Mouse (Mus musculus) large intestine, adult 2 months (tissue): ENCODE data around the gene Paqr4. TPM values are rescaled to one million over a fixed set of nuclear protein-coding genes. Genes with fewer than 3 reads are reported as not detected.

Experiments used
- DNase-seq: peaks from one replicate; pipeline ENCODE4 v3.0.0-alpha.2; 2012; ENCODE audit warnings: low read depth, low spot score
- WGBS: fragments of 180-500 bp; shearing (Covaris S2); methylation state at CpG from one replicate; pipeline ENCODE4 v1.1.7; 2018; 5-methylcytosine and 5-hydroxymethylcytosine counted together
- polyA plus RNA-seq: library from polyadenylated mRNA; depleted of rRNA; stranded (reverse); fragments of >200 nt; gene quantifications from 2 replicates; pipeline ENCODE4 v1.2.3, GENCODE M21; 2012

The Paqr4 gene
- polyA plus RNA-seq, 1 experiment = 155 TPM

DNA sequence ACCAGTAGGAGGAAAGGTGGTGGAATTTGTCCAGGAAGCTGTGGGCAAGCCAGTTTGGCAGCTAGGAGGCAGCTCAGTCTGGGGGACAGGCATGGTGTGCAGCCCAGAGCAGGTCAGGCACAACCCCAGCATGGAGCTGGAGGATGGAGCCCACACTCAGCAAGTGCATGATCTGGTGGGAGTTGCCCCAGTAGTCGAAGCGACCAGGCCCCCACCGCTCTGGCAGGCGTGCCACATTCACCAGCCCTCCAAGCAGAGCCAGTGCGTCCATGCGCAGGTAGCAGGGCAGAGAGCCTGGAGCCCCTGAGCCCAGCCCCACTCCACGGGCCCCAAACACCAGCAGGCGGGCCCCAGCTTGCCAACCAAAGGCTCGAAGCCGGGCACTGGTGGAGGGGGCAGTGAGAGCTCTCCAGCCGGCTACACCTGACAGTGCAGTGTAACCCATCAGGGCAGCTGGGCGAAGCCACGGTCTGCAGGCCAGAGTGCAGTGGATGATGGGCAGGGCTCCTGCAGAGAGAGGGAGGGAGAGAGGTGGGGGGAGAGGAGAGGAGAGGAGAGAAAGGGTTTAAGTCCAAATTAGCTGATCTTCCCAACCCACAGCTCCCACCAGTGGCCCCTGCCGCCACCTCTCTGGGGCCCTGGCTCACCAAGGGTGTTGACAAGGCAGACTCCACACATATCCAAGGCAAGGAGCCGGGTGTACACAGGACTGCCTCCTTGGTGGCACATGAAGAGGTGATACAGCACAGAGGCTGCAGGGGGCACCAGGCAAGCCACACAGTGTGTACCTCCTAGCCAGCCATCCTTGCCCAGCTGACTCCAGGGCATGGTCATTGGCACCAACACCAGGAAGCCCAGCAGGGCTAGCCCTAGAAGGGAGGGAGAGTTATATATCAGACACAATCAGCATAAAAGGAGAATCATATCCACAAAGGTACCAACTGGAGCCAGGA lies 2.9 kb downstream of the Paqr4 start:
- DNase-seq = no peak
- WGBS = 77% methylated on average over 15 of the region's 15 CpGs

DNA sequence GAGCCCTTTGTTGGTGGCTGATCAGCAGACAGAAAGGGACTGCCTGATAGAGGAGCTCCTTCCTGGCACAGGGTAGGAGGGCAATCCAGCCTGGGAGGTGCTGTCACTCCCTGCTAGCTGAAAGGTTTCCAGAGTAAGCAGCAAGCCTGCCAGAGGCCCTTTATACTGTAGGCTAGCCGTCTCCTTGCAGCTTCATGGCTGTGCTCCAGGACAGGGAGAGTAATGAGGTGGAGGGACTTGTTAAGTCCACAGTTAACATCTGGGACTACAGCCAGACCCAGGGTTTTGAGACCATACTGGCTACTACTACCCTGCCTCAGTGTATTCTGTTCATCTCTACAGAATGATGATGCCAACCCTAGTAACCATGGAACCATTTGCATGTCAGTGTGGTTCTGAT lies 6.3 kb downstream of the Paqr4 start:
- DNase-seq = no peak
- 16% methylated on average over 1 of the region's 1 CpGs for WGBS

DNA sequence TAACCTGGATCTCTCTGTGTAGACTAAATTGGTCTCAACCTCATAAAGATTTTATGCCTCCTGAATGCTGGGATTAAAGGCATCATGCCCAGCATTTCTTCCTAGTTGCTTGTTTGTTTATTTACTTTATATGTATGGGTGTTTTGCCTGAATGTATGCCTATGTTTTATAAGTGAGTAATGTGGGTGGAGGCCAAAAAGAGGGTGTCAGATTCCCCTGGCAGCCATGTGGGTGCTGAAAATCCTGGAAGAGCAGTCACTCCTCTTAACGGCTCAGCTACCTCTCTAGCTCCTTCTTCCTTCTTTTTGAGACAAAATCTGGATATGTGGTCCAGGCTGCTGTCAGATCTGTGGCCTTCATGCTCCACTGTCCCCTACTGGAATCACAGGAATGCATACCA lies 10.2 kb downstream of the Paqr4 start:
- no peak for DNase-seq
- 9% methylated on average over 1 of the region's 1 CpGs for WGBS

DNA sequence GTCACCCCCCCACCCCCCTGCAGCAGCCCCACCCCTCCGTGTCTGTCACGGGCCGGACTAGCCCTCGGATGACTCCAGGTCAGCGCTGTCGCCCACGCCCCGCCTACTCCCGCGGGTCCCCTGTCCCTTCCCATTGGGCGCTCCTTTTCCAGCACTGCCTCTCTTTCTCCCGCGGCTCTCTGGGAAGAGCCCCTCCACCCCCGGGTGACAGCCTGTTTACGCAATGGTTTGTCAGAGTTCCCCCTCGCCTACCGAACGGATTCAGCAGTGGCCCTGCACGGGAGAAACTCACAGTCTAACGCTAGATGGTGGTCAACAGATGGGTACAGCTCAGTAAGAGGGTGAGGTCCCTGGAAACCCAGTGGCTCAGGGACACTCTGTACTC lies 13.9 kb downstream of the Paqr4 start:
- DNase-seq = no peak
- WGBS = under 1% methylated on average over 20 of the region's 20 CpGs

DNA sequence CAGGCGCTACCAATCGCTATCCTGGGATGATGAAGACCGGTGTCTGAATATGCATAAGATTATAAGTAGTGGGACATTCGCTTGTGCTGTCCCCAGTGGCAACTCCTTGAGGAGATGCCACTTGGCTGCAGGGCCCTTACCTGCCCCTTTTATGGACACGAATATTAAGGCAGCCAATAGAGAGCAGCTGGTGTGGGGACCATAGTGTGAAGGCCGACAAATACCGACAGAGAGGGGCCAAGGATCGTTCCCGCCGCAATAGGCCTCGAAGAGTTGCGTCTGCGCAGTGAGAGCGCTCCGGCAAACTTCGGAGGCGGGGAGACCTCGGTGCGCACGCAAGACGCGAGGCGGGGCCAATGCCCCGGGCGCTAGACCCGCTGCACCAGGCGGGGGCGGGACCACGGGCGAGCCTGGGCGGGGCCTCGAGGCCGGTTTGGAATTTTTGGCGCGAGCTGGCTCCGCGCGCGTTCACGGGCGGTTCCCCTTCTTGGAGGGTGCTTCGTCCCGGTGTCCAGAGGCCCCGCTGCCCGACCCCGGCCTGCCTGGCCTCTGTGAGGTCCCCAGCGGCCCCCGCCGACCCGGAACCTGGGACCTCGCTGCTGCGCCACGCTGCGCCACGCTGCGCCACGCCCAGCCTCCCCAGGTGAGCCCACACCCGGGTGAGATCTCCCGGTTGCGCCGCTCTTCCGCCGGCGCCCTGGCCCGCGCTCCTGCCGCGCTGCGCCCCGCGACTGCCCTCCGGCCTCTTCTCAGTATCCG lies 14.5 kb downstream of the Paqr4 start, which contains the start of gene Pkmyt1:
TSS of gene Pkmyt1 (plus strand) at position 338 of the 759 bp plus-strand sequence.
- WGBS = under 1% methylated on average over 66 of the region's 73 CpGs
- DNase-seq = no peak

DNA sequence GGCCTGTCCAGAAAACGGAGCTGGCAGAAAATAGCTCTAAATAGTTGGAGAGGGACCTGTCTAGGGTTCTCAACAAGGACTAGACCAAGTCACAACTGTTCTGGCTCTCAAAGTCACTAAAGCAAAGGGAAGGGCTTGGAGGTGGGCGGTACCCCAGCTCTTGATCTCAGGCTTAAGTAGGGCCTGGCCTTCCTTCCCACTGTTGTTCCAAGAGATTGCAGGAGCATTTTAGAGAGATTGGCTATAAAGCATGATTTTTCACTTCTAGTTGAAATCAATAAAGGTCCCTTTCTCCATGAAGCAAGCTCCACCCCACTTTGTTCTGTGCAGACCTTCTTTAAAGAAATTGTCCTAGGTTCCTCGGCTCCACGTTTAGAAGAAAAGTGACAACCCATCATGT lies 15.2 kb downstream of the Paqr4 start:
- WGBS = 43% methylated on average over 4 of the region's 4 CpGs
- DNase-seq = no peak

DNA sequence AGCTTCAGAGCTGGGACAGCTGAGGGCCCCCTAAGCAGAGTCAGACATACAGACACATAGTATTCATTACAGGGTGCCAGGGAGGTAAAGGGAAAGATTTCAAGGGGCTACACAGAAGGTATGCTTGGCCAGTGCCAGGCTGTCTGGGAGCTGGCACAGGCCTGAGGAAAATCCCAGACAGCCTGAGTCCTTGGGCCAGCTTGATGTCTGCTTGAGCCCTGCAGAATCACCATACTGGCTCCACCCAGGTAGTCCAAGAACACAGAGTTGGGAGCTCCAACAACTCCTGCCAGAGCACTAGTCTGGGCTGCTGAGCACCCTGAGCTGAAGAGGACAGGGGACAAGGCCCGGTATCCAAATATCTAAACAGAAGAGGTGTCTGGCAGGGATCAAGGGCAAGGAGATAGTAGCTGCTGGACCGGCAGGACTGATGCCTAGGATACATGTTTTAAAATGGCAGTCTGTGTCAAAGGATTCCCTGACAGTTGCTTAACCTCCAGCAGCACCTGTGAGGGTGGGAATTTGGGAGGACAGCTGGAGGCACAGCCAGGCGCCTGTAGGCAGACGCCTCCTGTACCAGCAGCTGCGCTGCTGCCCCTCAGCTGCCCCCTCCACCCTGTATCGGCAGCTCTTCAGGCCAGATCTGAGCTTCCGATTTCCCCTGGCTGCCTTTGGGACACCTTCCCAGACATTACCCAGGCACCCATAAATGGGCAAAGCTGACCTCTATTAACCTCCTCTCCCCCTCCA lies 18.1 kb downstream of the Paqr4 start, which contains the start of gene 1520401A03Rik:
TSS of gene 1520401A03Rik (minus strand) at position 408 of the 750 bp plus-strand sequence.
- no peak for DNase-seq
- 84% methylated on average over 7 of the region's 7 CpGs for WGBS

DNA sequence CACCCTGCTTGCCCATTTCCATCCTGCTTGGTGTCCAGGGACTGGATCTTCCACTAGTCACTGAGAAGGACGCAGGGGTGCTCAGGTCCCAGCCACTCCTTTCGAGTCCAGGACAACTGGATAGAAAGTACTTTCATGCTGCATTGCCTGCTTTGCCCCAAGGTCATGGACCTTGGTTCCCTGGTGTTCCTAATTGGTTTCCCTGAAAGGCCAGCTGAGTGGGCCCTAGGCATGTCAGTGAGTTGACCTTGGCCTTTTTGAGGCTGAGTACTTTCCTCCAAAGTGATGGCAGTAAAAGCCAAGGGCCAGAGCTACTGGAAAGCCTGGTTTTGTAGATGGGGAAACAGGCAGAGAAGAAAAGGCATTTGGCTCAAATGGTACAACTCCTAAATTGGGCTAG lies 18.8 kb downstream of the Paqr4 start:
- DNase-seq = no peak

DNA sequence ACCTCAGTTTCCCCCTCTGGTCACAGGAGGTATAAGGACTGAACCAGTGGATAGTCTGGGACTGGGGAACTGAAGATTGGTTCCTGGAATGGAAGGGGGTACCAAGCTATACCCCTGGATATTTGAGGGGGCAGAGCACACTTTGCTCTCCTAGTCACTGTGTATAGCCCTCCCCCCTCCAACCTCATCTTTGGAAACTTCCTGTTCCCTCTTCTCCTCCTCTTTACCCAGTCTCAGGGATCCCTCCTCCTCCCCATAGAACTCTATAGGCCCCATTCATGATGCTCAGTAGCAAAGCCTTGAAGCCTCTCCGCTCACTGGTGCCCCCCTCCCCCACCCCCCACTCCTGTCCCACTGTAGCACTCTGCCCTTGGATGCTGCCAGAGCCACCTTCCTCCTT lies 21.2 kb downstream of the Paqr4 start:
- no peak for DNase-seq
- 52% methylated on average over 1 of the region's 1 CpGs for WGBS

More for the DNA sequence above, 18.8 kb downstream of the Paqr4 start:
- 56% methylated on average over 2 of the region's 2 CpGs for WGBS

DNA sequence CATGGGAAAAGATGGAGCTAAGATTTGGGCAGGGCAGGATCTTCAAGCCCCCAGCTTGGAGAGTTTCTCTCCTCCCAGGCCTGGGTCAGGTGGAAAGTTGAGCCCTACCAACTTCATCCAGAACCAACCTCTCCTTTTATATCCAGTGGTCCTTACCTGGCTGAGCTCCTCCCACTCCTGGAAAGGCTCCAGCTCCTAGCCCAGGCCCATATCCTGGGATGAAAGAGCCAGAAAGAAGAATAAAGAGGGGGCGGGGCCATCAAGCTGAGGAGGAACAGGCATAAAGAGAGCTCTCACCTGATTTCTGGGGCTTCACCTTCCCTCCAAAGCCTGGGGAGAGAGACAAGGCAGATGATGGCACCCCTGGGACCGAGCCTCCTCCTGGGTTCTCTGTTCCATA lies 23.7 kb downstream of the Paqr4 start:
- DNase-seq = no peak
- WGBS = 78% methylated on average over 2 of the region's 2 CpGs

DNA sequence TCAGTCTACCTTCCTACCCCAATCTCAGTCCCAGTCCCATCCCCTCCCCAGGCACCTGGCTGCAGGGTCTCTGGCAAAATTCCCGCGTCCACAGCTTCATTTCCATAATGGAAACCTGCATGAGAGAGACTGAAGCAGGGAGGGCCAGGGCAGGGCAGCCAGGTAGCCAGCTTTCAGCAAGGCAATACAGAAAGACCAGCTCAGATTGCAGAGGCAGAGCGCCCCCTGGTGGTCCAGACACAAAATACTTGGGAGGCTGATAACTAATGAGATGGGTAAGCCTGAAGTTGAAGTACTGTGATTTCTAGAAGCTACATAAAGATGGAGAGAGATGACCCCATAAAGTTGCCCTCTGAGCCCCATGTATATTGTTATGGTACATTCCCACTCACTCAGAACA lies 34.5 kb downstream of the Paqr4 start:
- DNase-seq = no peak
- 1% methylated on average over 3 of the region's 3 CpGs for WGBS

DNA sequence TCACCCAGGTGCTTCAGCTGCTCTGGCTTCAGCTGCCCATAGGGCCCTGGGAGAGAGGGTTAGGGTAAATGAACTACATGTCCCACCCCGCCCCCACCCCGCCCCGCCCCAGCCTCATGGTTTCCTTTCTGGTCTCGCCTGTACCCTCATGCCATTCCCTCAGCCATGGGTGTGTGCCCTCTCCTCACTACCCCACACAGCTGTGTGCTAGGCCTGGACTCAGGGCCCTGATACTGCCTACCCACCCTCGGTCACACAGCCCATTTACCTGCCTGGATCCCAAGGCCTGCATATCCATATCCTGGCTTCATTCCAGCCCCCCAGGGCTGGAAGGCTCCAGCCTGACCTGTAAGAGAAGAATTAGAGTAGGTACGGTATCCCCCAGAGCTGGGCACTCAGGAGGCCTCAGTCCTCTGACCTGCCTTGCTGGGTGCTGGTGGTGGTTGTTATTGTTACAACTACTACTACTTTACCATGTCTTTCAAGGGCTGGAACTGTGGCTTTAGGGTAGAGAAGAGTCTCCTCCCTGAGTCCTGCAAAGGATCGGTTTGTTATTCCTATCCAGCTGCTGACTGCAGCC lies 35.1 kb downstream of the Paqr4 start:
- no peak for DNase-seq
- 63% methylated on average over 7 of the region's 7 CpGs for WGBS

DNA sequence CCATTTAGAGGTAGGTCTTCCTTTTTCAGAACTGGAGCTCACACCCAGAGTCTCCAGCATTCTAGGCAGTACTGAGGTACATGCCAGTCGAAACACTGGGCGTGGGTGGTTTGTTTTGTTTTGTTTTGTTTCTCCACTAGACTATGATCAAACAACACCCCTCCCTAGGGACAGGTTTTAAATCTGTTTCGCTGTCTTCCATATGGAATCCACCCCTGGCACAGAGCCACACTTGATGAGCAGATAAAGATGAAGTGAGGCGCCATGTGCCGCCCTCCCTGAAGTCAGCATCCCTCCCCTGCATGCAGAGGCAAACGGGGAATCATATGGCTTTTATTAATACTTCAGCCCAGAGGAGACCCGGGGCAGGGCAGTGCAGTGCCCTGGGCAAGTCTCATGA lies 35.9 kb downstream of the Paqr4 start:
- WGBS = 30% methylated on average over 7 of the region's 7 CpGs
- DNase-seq = no peak

DNA sequence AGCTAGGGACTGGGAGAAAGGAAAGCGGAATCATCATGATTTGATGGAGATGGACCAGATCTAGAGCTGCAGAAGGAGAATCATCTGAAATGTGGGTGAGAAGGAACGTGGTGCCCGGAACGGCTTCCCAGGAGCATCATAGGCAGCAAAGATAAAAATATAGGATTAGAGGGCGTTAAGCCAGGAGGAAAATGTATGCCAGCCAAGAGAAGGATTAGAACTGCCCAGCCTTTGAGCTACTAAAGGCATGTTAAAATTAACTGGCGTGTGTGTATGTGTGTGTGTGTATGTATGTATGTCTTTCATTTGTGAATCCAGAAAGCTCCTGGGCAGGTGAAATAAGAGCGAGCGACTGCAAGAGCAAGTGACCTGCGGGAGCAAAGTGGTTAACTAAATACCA lies 37.4 kb downstream of the Paqr4 start:
- no peak for DNase-seq
- 93% methylated on average over 9 of the region's 9 CpGs for WGBS

DNA sequence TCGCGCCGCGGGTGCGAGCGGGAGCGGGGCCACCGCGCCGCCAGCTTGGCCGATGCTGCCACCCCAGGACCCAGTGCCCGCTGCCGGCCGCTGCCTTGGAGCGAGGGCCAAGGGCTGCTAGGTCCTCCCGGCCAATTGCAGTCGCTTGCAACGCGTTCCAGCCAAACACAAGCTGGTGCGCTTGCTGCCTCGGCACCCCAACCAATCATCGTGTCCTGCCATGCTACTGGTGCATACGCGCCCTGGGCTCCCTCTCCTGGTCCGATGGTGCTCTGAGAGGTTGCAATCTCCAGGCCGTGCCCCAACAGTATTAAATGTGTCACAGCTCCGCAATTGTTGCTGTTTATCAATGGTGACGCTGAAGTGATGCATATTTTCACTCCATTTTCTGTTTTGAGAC lies 40.6 kb downstream of the Paqr4 start:
- under 1% methylated on average over 28 of the region's 28 CpGs for WGBS
- peak; percentile 82 for DNase-seq

DNA sequence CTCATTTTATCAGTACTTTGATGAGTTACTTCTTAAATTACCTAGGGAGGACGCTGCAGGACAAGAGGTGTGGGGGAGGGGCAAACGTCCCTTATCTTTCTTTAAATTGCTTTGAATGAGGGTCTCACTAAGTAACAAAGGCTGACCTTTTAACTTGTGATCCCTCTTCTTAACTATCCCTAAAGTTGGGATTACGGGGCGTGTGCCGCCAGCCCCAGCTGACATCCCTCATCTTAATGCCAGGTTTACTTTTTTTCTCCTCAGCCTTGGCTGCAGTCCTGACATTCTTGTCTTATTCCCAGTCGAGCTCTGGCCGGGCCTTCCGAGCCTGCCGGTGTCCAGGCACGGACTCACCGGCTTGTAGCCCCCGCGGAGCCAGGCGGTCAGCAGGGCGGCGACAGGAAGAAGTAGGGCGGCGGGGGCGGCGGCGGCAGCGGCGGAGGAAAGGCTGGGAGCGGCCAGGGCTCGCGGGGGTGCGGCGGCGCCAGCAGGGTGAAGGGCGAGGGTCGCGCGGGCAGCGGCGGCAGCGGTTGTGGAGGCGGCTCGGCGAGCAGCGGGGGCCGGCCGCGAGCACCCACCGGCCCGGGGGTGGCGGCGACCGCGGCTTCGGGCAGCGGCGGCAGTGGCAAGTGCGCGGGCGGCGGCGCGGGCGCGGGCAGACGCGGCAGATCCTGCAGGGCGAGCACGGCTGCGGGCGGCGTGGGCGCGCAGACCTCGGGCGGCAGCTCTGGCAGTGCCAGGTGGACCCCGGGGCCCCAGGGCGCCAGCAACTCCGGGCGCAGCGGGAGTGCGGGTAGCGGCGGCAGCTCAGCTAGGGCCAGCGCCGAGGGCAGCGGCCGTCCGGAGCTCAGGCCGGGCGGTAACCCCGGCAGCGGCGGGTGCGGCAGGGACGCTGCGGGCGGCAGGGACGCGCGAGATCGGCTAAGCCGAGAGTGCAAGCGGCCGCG lies 41.3 kb downstream of the Paqr4 start:
- WGBS = 2% methylated on average over 84 of the region's 101 CpGs
- no peak for DNase-seq

DNA sequence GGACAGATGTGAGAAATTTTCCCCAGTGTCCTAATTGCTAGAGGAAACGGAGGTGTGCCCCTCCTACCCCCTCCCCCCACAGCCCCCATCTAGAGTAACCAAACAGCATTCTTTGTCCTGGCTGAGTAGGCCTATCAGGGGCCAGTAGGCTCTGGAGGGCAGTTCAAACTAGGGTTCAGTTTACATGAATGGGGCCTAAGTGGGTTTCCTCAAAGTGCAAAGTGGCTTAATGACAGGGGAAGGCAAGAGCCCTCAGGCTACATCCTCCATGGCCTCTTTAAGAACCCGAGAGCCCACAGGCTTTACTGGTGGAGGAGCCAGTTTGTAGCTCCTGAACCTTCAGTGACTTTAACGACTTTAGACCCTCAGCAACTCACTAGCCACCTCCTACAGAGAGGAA lies 44.9 kb downstream of the Paqr4 start:
- WGBS = 72% methylated on average over 3 of the region's 3 CpGs
- no peak for DNase-seq

DNA sequence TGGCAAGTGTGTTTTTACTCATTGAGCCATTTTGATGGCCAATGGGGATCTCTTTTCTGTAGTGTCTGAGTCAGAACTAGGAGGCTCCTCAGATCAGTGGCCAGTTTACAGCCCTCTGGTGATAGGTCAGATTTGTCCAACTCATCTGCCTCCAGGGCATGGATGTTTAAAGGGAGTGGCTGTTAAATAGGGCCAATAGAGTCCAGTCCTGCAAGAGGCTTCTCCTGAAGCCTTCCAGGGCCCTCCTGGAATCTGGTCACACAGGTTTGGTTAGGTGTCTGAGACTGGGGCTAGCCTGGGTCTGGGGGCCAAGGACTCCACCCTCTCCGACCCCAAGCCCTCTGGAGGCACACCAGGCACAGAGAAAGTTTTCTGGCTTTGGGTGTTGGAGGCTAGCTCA lies 46.2 kb downstream of the Paqr4 start:
- DNase-seq = no peak
- WGBS = 61% methylated on average over 1 of the region's 1 CpGs
